Mouse (Mus musculus): ENCODE measurements around the gene Tsn. TPM values are rescaled to one million over a fixed set of nuclear protein-coding genes. Genes with fewer than 3 reads are reported as not detected.

Gene Tsn
- total RNA-seq, 2 experiments from 2014 or later = 93.9 to 94.2 TPM

Other genes with a start within 250 kb of the Tsn start
- gene Gm29106, start 135.2 kb downstream of the Tsn start, total RNA-seq (2021) = not detected
- gene Nifk, start 10.1 kb upstream of the Tsn start, total RNA-seq (2021) = 10 to 100 TPM; 20.4 to 23.7 TPM
- 100 to 1,000 TPM; 341 to 384 TPM for gene Clasp1, start 77.3 kb upstream of the Tsn start, total RNA-seq (2021)